Mouse (Mus musculus) kidney, postnatal 10 days (tissue): ENCODE data around the gene Chd6.

Experiments
- DNase-seq: peaks from one replicate; pipeline ENCODE4 v3.0.0; 2021; ENCODE audit warnings: mixed read lengths

Gene Chd6

GRCm38 (mm10) chr2:161108933-161109371 lies at the start of gene Chd6:
Gene Chd6 (minus strand): TSS chr2:161109075.
- DNase-seq, result peak; percentile 99

DNA sequence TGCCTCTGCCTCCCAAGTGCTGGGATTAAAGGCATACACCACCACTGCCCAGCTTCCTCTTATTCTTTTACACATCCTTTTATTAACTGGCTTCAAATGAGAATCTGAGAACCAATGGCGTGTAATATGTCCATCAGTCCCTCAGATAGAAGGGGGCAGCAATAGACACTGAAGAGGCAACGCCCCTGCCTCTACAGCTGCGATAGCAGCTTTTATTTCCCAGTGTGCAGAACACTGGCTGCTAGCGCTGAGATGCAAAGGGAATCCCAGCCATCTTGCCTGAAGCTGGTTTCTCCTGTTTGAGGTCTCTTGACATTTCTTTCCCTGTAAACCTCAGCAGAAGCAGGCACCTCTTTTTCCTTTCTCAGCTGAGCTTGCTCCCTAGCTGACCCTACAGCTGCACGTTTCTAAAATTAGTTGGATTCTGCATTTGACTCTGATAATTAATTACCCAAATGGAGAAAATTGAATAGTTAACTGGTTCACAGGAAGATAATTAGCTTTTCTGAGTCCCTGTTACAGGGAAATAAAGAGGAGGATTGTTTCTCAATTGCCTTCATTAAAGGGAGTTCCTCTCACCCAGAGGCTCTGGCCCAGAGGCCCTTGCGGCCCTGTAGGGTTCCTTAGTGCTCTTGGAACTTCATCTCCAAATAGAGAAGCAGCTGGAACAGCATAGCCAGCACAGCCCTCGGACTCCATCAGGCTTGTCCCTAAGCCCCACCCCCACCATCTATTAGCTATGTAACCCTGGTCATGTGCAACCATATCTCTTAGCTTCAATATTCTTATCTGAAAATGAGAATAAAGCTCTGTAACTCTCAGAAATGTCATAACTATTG lies 41.3 kb upstream of the Chd6 start:
- no peak for DNase-seq

DNA sequence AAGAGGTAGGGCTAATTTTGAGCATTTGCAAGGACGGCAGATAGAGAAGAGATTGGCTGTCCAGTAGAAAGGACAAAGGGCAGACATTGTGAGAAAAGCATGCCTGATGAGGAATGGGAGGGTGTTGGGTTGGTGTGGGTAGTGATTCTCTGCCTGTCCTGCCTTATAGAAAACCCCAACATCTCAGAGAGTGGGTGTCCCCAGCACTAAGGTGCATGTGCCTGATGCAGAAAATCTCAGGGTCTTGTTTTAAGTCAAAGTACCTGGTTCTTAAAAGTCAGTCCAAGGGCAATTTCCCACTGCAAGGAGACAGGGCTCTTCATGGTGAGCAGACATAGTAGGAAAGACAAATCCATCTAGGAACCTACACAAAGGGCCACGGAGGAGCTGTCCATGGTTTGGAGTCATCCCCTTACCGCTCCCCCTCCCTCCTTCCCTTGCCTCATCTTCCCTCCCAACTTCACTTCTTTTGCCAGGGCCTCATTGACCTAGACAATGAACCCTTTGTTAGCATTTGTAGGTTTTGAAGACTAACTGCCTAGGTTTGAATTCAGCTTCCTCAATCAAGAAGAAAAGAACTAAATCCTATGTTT lies 39.6 kb upstream of the Chd6 start:
- no peak for DNase-seq

- DNase-seq, result no peak
Measured at GRCm38 (mm10) chr2:161147656-161148427, 39.0 kb upstream of the Chd6 start.

DNA sequence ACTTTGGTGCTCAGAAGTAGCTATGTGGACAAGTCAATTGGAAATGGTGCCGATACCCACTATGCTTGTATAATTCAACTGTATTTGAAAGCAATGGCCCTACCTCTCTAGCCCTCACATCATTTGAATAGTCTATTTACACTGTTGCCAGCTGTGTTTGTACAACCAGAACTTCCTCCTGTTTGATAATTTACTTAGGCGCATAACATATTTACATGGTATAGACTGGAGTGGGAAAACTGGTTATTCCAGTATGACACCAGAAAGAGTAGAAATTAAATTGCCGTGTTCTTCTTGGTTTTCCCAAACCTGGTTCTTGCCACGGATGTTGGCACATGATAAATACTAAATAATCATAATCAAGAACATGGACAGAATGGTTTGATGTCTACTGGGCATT lies 35.9 kb upstream of the Chd6 start:
- DNase-seq, result no peak

DNA sequence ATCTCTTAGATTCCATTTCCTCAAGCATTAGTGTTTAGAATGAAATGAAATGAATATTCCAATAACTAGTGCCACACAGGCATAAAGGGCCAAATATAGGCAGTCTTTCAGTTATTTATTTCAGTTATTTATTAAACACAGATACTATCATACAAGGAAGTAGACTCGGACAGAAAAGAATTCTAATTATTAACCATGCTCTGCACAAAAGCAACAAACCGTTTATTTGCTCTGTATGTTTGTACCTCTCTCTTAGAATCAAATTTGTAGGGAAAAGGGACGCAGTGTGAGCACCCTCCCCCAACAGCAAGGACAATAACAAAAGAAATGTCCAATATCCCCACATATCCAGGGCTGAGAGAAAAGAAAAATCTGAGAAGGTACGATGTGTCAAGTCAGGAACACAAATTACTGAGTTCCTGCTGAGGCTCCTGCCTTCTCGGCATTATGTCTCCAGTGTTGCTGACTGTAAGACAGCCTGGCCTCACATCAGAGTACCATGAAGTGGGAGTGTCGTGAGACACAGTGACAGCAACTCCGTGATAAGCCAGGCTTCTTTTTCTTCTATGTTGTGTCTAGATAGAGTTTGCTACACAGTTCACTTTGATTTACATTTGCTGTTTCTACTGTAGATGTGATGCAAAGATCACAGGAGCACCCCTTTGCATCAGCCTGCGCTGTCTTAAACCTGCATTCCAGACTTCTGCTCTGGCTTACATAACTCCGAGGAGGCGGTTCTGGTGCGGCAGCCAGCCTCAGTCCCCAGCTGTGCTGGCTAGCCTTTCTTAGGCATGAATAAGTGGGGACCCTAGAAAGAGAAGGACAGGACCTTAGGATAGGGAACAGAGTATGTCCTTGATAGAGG lies 30.0 kb upstream of the Chd6 start:
- DNase-seq, result peak; percentile 30

DNA sequence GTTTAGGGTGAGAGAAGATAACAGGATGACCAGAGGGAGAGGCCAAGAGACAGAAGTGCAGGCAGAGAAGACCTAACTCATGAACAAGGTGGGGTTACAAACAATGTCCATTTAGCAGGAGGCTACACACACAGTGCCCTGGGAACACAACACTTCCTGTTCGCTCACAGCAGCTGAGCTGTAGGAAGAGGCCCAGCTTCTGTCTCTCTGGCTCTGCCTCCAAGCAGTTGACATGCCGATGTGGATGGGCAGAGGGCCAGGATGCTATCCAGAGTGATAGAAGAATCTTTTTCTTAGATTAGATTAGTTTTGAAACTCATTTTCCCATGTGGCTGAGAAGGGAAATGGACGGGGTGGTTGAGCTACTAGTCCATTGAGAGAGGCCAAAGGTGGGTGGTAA lies 28.1 kb upstream of the Chd6 start:
- peak; percentile 40 for DNase-seq

DNA sequence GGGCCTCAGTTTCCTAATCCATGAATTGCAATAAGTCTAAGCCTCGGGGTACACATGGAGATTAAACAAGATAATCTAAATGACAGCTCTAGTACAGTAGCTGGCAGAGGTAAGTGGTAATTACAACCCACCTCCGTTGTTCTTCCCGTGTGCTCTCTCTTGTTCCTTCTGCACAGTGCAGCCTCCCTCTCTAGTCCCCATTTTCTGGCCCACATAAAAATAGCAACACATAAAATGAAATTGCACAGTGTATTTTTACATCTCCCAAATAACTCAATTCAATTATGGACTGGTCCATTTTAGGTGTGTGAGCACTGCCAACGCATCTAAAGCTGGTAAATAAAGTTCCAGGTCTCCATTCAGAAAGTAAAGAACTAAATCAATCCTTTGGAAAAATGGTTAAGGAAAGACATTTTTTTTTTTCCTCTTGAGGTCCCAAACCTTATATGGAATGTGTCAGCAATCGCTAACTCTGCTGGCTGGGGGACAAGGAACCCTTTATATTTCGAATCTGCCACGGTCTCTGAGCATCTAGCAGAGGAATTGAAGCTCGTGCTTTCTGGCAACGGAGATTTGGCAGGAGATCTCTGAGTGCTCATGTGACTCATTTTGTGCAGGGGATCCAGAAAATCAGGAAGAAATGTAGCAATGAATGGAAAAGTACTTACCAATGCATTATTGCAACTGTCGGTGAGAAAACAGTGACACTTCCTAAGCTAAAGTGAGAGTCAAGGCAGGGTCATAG lies 19.7 kb upstream of the Chd6 start:
- DNase-seq, result no peak

- no peak for DNase-seq
Measured at GRCm38 (mm10) chr2:161112011-161112410, 3.1 kb upstream of the Chd6 start.

- no peak for DNase-seq
Measured at GRCm38 (mm10) chr2:161109398-161109821, 535 bp upstream of the Chd6 start.

GRCm38 (mm10) chr2:161108085-161108927 lies 569 bp downstream of the Chd6 start:
- peak; percentile 73 for DNase-seq

DNA sequence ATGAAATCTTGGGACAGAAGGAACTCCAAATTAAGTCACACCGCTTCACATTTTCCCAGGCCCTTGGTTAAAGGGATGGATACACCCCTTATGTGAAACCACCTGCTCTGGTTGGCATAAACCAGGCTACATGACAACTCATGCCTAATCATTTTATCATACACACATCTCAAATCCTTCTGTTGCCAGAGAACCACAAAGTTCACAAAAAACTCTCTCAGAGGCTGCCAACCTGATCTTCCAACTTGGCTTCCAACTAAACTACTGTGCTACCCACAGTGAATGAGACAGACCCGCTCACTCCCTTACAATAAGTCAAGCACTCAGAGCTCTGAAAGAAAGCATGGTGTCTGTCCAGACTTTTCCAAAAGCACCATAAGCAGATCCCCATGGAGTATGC lies 1.6 kb downstream of the Chd6 start:
- no peak for DNase-seq

DNA sequence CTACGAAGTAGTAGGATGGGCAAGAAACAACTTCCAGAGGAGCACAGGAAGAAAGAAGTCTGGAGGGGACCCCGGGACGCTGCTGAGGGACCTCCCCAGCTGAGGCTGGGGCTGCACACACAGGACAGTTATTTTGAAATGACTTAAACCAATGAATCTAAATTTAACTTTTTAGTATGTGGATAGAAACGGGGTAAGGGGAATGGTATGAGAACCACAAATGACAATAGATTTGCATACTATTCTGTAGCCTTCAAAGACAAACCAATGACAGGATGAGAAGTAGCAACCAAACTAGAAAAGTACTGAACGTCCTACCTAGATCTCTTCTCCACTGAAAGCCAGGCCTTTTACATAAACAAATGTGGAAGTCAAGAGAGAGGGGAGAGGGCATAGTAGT lies 5.1 kb downstream of the Chd6 start:
- no peak for DNase-seq

GRCm38 (mm10) chr2:161102102-161102501 lies 6.8 kb downstream of the Chd6 start:
- DNase-seq, result no peak

GRCm38 (mm10) chr2:161097746-161098145 lies 11.1 kb downstream of the Chd6 start:
- DNase-seq, result no peak

GRCm38 (mm10) chr2:161090746-161091405 lies 18.0 kb downstream of the Chd6 start:
- DNase-seq, result no peak

GRCm38 (mm10) chr2:161090200-161090599 lies 18.7 kb downstream of the Chd6 start:
- no peak for DNase-seq

DNA sequence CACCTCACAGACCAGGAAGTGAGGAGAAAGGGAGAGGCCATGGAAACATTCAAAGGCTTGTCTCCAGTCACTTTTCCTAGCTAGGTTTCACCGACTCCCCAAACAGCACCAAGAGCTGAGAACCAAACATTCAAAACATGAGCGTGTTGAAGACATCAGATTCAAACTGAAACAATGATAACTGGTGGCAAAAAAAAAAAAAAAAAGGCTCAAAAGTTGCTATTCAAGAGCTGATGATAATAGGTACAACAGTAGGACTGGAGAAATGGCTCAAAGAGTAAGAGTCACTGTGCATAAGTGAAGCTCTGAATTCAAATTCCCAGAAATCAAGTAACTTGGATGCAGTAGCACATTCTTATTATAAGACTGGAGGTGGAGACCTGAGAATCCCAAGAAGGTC lies 30.3 kb downstream of the Chd6 start:
- no peak for DNase-seq

- no peak for DNase-seq
Measured at GRCm38 (mm10) chr2:161076262-161076661, 32.6 kb downstream of the Chd6 start.

- no peak for DNase-seq
Measured at GRCm38 (mm10) chr2:161075553-161075952, 33.3 kb downstream of the Chd6 start.
